Mouse (Mus musculus) megakaryocyte-erythroid progenitor cell, adult 5-6 weeks (primary cell): ENCODE measurements at regions not wholly inside any gene's neighbourhood (a gene's known extent, or its start where the extent isn't known, plus 50 kb on each side); places are given as distances from the start of the nearest gene placed in this dataset.

Experiments used
- ATAC-seq: replicated peaks from 2 replicates; pipeline ENCODE4 v1.8.0; 2016; ENCODE audit warnings: mild to moderate bottlenecking, inconsistent platforms; ENCODE audit not compliant: severe bottlenecking, poor library complexity, low FRiP score, low TSS enrichment

- no peak for ATAC-seq
Observed at GRCm38 (mm10) chr13:111936983-111937382, 128.2 kb upstream of the Map3k1 start.

GRCm38 (mm10) chr13:111938896-111939422 is 130.2 kb upstream of the Map3k1 start:
- ATAC-seq = no peak

- no peak for ATAC-seq
Observed at GRCm38 (mm10) chr13:111939534-111940115, 130.8 kb upstream of the Map3k1 start.

- ATAC-seq = no peak
Observed at GRCm38 (mm10) chr13:111940275-111940674, 131.5 kb upstream of the Map3k1 start.

GRCm38 (mm10) chr13:111940796-111941513 is 132.2 kb upstream of the Map3k1 start:
- ATAC-seq = peak; percentile 91

- no peak for ATAC-seq
Observed at GRCm38 (mm10) chr13:111941946-111942345, 133.2 kb upstream of the Map3k1 start.

- ATAC-seq = no peak
Observed at GRCm38 (mm10) chr13:111943392-111944088, 134.7 kb upstream of the Map3k1 start.

- ATAC-seq = no peak
Observed at GRCm38 (mm10) chr13:111944089-111944406, 135.3 kb upstream of the Map3k1 start.

GRCm38 (mm10) chr13:111946271-111946670 is 137.5 kb upstream of the Map3k1 start:
- ATAC-seq = no peak

GRCm38 (mm10) chr13:111946811-111947210 is 138.0 kb upstream of the Map3k1 start:
- no peak for ATAC-seq

GRCm38 (mm10) chr13:111948395-111948794 is 139.6 kb upstream of the Map3k1 start:
- ATAC-seq = no peak

GRCm38 (mm10) chr13:111950042-111950441 is 141.2 kb upstream of the Map3k1 start:
- no peak for ATAC-seq

- no peak for ATAC-seq
Observed at GRCm38 (mm10) chr13:111953860-111954519, 145.2 kb upstream of the Map3k1 start.

GRCm38 (mm10) chr13:111954520-111954884 is 145.7 kb upstream of the Map3k1 start:
- ATAC-seq = no peak

GRCm38 (mm10) chr13:111957118-111957517 is 148.3 kb upstream of the Map3k1 start:
- ATAC-seq = peak; percentile 86

GRCm38 (mm10) chr13:111957674-111958273 is 149.0 kb upstream of the Map3k1 start:
- peak; percentile 74 for ATAC-seq

- no peak for ATAC-seq
Observed at GRCm38 (mm10) chr13:111958421-111958820, 149.6 kb upstream of the Map3k1 start.

GRCm38 (mm10) chr13:111960036-111960435 is 151.2 kb upstream of the Map3k1 start:
- ATAC-seq = no peak

GRCm38 (mm10) chr13:111961423-111961822 is 152.6 kb upstream of the Map3k1 start:
- no peak for ATAC-seq

GRCm38 (mm10) chr13:111962155-111962554 is 153.4 kb upstream of the Map3k1 start:
- ATAC-seq = no peak
